Mouse (Mus musculus): ENCODE results near the gene Slc46a1.

GRCm38 (mm10) chr11:78518931-78519330 is 53.4 kb downstream of the Slc46a1 start:
- TF ChIP-seq EP300 (IDR thresholded peaks at IDR 0.05; ENCODE audit: low read depth) (no peak), CTCF (IDR thresholded peaks at IDR 0.05; ENCODE audit: low read depth) (no peak)
